Mouse (Mus musculus) erythroblast, embryonic 14.5 days (primary cell): Measurements from ENCODE around the gene Lhx5.

Experiments
- GATA1 ChIP-seq: IDR thresholded peaks from 2 replicates; pipeline ENCODE4 v1.6.1; 2012; ENCODE audit warnings: low read length, inconsistent platforms, mixed read lengths
- TAL1 ChIP-seq: IDR thresholded peaks from 3 replicates; pipeline ENCODE4 v1.6.1; 2012; ENCODE audit warnings: low read length, inconsistent platforms, mixed read lengths

- TF ChIP-seq GATA1: no peak
- TF ChIP-seq TAL1: no peak
Observed at GRCm38 (mm10) chr5:120438991-120439710, 7.7 kb downstream of the Lhx5 start.
